Mouse (Mus musculus): ENCODE data around the gene Hfe. TPM values are rescaled to one million over a fixed set of nuclear protein-coding genes. Genes with fewer than 3 reads are reported as not detected.
"Not testable (repeated sequence)": the region's sequence is repeated elsewhere in the genome, so short reads cannot be mapped to it uniquely, and the experiment has no call there.

Hfe gene
- 1 to 10 TPM; 2.0 to 2.5 TPM for total RNA-seq (2021)

GRCm38 (mm10) chr13:23710374-23711089 is at the start of gene Hfe:
Gene Hfe (minus strand): TSS chr13:23710854.
- peak in 1 of 2 experiments; percentile 62 for DNase-seq (ENCODE audit: extremely low spot score in 1 of 2, low spot score in 2 of 2)
- intact Hi-C loops (cut with DNase I) = no loop called here

GRCm38 (mm10) chr13:23759916-23760239 is 49.2 kb upstream of the Hfe start:
- intact Hi-C loops (cut with DNase I) = loop anchor here (10.0 kb wide), 1 partner anchor 205 kb away; the partner anchor contains the start of genes Hist1h1d and Hist1h4f
- no peak for DNase-seq (ENCODE audit: extremely low spot score in 1 of 2, low spot score in 2 of 2)

DNA sequence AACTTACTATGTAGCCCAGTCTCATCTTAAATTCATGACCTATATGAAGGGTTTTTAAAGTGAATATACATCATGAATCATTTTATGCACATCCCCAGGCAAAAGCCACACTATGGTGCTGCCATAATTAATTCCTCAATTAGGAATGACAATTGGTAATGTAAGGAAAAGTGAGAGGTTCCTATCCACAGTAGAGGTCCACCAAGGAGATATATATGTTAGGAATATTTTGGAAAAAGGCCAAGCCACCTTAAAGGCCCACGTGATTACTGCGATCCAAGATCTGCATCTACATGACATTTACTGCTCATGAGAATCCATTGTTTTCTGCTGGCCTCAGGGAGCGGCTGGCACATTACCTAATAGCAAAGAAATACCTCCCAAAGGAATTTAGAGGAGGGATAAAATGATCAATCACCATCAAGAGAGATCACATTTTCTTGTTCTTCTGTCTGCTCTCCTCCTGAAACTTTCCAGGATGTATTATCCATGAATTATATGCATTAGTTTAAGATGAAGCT is 48.7 kb upstream of the Hfe start:
- intact Hi-C loops (cut with DNase I) = loop anchor here (10.0 kb wide), 1 partner anchor 205 kb away; the partner anchor contains the start of genes Hist1h1d and Hist1h4f
- DNase-seq (ENCODE audit: extremely low spot score in 1 of 2, low spot score in 2 of 2) = no peak

GRCm38 (mm10) chr13:23757921-23758320 is 47.3 kb upstream of the Hfe start:
- intact Hi-C loops (cut with DNase I) = loop anchor here (10.0 kb wide), 1 partner anchor 203 kb away; the partner anchor contains the start of genes Hist1h1d and Hist1h4f
- DNase-seq (ENCODE audit: extremely low spot score in 1 of 2, low spot score in 2 of 2) = no peak

DNA sequence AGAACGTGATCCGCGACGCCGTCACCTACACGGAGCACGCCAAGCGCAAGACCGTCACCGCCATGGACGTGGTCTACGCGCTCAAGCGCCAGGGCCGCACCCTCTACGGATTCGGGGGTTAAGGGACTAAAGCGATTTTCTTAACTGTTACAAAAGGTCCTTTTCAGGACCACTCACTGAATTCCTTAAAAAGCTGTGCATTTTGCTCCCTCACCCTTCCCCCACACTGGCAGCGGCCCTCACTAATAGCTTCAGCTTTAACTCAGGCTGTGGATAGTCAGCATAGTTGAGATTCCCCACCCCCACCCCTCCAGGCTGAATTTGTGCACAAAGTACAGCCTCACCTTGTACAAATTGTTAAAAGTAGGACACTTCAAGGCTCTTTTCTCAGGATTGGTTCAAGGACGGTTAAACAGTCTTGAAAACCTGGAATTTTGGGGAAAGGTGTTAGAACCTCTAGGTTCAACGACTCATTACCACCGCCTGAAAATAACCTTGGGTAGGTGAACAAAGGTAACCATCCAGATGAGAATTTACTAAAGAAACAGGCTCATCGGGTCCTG is 46.6 kb upstream of the Hfe start:
- intact Hi-C loops (cut with DNase I) = loop anchor here (10.0 kb wide), 1 partner anchor 202 kb away; the partner anchor contains the start of genes Hist1h1d and Hist1h4f
- no peak for DNase-seq (ENCODE audit: extremely low spot score in 1 of 2, low spot score in 2 of 2)

- DNase-seq (ENCODE audit: extremely low spot score in 1 of 2, low spot score in 2 of 2) = peak; percentile 87 to 94
- intact Hi-C loops (cut with DNase I) = loop anchor here (10.0 kb wide), 1 partner anchor 202 kb away; the partner anchor contains the start of genes Hist1h1d and Hist1h4f
These were observed 46.1 kb upstream of the Hfe start, which contains the start of gene Hist1h4b for GRCm38 (mm10) chr13:23756790-23757189. Gene Hist1h4b (plus strand): TSS chr13:23757013.

GRCm38 (mm10) chr13:23755000-23755399 is 44.3 kb upstream of the Hfe start:
- intact Hi-C loops (cut with DNase I) = loop anchor here (10.0 kb wide), 1 partner anchor 200 kb away; the partner anchor contains the start of genes Hist1h1d and Hist1h4f

DNA sequence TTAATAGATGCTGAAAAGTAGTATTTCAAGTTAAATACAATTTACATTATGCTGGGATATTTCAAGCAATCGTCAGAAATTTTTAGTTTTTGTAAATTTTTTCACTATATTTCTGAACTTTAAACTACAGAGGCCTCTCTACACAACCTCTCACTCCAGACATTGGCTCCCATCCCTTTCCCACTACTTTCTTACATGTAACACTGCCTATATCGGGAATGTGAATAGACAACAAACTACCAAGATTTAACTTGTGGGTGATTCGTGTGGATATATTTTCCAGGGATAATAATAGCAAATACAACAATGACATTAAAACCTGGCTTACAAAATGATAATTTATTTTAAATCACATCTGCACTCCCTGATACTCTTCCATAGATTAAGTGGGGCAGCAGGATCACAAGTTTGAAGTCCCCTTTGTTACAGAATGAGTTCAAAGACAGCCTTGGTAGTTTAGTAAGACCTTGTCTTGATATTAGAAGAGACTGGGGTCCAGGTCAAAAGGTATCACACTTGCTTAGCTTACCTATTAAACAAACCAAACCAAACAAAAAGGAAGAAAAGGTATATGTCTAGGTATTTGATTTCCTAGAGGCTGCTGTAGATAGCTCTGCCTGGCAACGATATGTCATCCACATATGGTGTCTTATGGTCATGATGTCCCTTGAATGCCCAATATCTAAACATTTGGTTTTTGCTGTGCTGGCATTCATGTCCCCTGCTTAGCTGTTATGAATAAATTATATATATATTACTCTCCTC is 42.8 kb upstream of the Hfe start:
- intact Hi-C loops (cut with DNase I) = loop anchor here (10.0 kb wide), 1 partner anchor 199 kb away; the partner anchor contains the start of genes Hist1h1d and Hist1h4f
- DNase-seq (ENCODE audit: extremely low spot score in 1 of 2, low spot score in 2 of 2) = no peak

More at GRCm38 (mm10) chr13:23755000-23755399, 44.3 kb upstream of the Hfe start:
- no peak for DNase-seq (ENCODE audit: extremely low spot score in 1 of 2, low spot score in 2 of 2)

- intact Hi-C loops (cut with DNase I) = loop anchor here (10.0 kb wide), 1 partner anchor 198 kb away; the partner anchor contains the start of genes Hist1h1d and Hist1h4f
- DNase-seq (ENCODE audit: extremely low spot score in 1 of 2, low spot score in 2 of 2) = no peak
These were observed 42.1 kb upstream of the Hfe start for GRCm38 (mm10) chr13:23752742-23753172.

GRCm38 (mm10) chr13:23752067-23752741 is 41.5 kb upstream of the Hfe start, which contains the start of gene Hist1h3b:
Gene Hist1h3b (plus strand): TSS chr13:23752267.
- intact Hi-C loops (cut with DNase I) = loop anchor here (10.0 kb wide), 1 partner anchor 197 kb away; the partner anchor contains the start of genes Hist1h1d and Hist1h4f
- peak; percentile 91 to 94 for DNase-seq (ENCODE audit: extremely low spot score in 1 of 2, low spot score in 2 of 2)

DNA sequence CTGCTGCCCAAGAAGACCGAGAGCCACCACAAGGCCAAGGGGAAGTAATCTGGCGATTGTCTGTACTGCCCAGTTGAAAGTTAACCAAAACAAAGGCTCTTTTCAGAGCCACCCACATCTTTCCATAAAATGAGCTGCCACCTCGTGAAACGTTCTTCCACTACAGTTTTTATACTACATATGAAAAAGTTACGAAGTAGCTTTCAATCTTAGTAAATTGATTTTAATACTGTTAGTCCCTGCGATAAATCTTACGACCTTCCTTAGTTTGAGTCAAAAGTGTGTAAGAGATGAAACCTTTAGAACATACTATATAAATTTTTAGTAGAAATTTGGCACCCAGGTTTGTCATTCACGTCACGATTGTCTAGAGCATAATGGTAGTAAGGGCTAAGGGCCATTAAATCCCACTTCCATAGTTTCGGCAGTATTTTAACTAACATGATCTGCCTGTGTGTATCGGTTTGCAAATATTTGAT is 40.9 kb upstream of the Hfe start:
- DNase-seq (ENCODE audit: extremely low spot score in 1 of 2, low spot score in 2 of 2) = no peak
- intact Hi-C loops (cut with DNase I) = loop anchor here (10.0 kb wide), 1 partner anchor 197 kb away; the partner anchor contains the start of genes Hist1h1d and Hist1h4f

GRCm38 (mm10) chr13:23750839-23751477 is 40.3 kb upstream of the Hfe start, which contains the start of gene Hist1h2ab:
Gene Hist1h2ab (plus strand): TSS chr13:23751126.
- intact Hi-C loops (cut with DNase I) = loop anchor here (10.0 kb wide), 1 partner anchor 196 kb away; the partner anchor contains the start of genes Hist1h1d and Hist1h4f

GRCm38 (mm10) chr13:23749563-23750121 is 39.0 kb upstream of the Hfe start:
- intact Hi-C loops (cut with DNase I) = loop anchor here (10.0 kb wide), 1 partner anchor 195 kb away; the partner anchor contains the start of genes Hist1h1d and Hist1h4f
- no peak for DNase-seq (ENCODE audit: extremely low spot score in 1 of 2, low spot score in 2 of 2)

More at GRCm38 (mm10) chr13:23750839-23751477, 40.3 kb upstream of the Hfe start, which contains the start of gene Hist1h2ab:
- DNase-seq (ENCODE audit: extremely low spot score in 1 of 2, low spot score in 2 of 2) = not testable (repeated sequence)

DNA sequence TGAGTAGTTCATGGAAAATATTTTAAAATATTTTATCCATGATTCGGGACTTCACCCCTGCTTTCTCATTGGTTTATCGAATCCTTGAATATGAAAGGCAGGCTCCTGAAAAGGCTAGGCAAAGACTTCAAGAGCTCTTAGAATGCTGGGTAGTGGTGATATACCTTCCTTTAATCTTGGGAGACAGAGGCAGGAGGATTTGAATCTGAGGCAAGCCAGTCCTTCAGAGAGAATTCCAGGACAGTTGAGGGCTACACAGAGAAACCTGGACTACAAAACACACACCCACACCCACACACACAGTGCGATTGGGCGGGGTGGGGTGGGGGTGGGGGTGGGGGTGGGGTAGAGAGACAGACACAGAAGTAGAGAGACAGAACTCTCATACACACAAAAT is 37.2 kb upstream of the Hfe start:
- intact Hi-C loops (cut with DNase I) = no loop called here
- no peak for DNase-seq (ENCODE audit: extremely low spot score in 1 of 2, low spot score in 2 of 2)

GRCm38 (mm10) chr13:23747081-23747891 is 36.6 kb upstream of the Hfe start:
- intact Hi-C loops (cut with DNase I) = no loop called here
- no peak for DNase-seq (ENCODE audit: extremely low spot score in 1 of 2, low spot score in 2 of 2)

Data from left cerebral cortex, postnatal 10 days (tissue).